ENCODE assay signal across 11 mouse cellular contexts in genomic region chr7:98887811-98888261, GRCm38 (mm10). TPM values are rescaled to one million over a fixed set of nuclear protein-coding genes. Genes with fewer than 3 reads are reported as not detected.
DNase-seq lines count a peak whose midpoint lies in the region; ATAC-seq lines count a peak whose summit lies in the region.
"Had no signal": no experiment of that assay in that cellular context is flagged by ENCODE, and none has a peak within 500 bp of the region (broad histone marks: within the 10 kb centered on the region; RNA-seq: fewer than 3 reads in every experiment).

No protein-coding gene starts in this region.

- H3K4me3 ChIP-seq in kidney, embryonic 14.5 days (ENCODE audit: low read length): no peak overlapping the region
- H3K4me3 ChIP-seq in neural tube, embryonic 15.5 days (replicated peaks): no peak overlapping the region
- H3K4me3 ChIP-seq: embryonic facial prominence, embryonic 15.5 days; left cerebral cortex, adult 2 months had no signal

- DNase-seq in layer of hippocampus, postnatal 10 days (ENCODE audit: low spot score in 2 of 2): peak; percentile 44 to 51
- no peak for DNase-seq in layer of hippocampus, adult 9-10 months (ENCODE audit: low spot score)
- DNase-seq in cerebellum, postnatal 14 days: peak; percentile 82 to 88
- no peak for DNase-seq in heart, adult 9 months (ENCODE audit: low spot score in 2 of 2)
- no peak for DNase-seq in lung, postnatal 14 days
- DNase-seq in right cerebral cortex, postnatal 14 days: no peak

- peak overlapping the region; percentile 13; the same call in 1 of the 2 replicates for H3K4me2 ChIP-seq in kidney, embryonic 14.5 days (replicated peaks; ENCODE audit: low read depth, low read length)
- H3K4me2 ChIP-seq in neural tube, embryonic 15.5 days: no peak overlapping the region
- H3K4me2 ChIP-seq: embryonic facial prominence, embryonic 15.5 days had no signal

- no peaks in the 10 kb centered on the region for H3K36me3 ChIP-seq in kidney, embryonic 14.5 days (ENCODE audit: control insufficient read depth, insufficient read depth, low read length)
- no peaks in the 10 kb centered on the region for H3K36me3 ChIP-seq in neural tube, embryonic 15.5 days

- 26% methylated on average over 22 of the region's 22 CpGs for WGBS in kidney, embryonic 14.5 days
- 39% methylated on average over 22 of the region's 22 CpGs for WGBS in neural tube, embryonic 15.5 days

- H3K27me3 ChIP-seq in kidney, embryonic 14.5 days (ENCODE audit: control insufficient read depth, insufficient read depth, low read length): no peaks in the 10 kb centered on the region
- no peaks in the 10 kb centered on the region; the same call in 1 of the 2 replicates for H3K27me3 ChIP-seq in neural tube, embryonic 15.5 days (replicated peaks)
- H3K27me3 ChIP-seq: embryonic facial prominence, embryonic 15.5 days had no signal

- ATAC-seq in kidney, embryonic 14.5 days (ENCODE audit: low FRiP score, low TSS enrichment): peak; percentile 75
- ATAC-seq in neural tube, embryonic 15.5 days (ENCODE audit: low FRiP score): 0 out of 2 replicates have a peak, but pooled peaks have one; percentile 30

- no peak overlapping the region for H3K9ac ChIP-seq in kidney, embryonic 14.5 days (ENCODE audit: low read depth, low read length)
- H3K9ac ChIP-seq in neural tube, embryonic 15.5 days (replicated peaks): no peak overlapping the region
- H3K9ac ChIP-seq: embryonic facial prominence, embryonic 15.5 days had no signal

- H3K27ac ChIP-seq in kidney, embryonic 14.5 days (ENCODE audit: low read depth, low read length): no peak overlapping the region
- H3K27ac ChIP-seq in neural tube, embryonic 15.5 days (replicated peaks): peak overlapping the region; percentile 51; the same call in 1 of the 2 replicates
- H3K27ac ChIP-seq: embryonic facial prominence, embryonic 15.5 days; left cerebral cortex, adult 2 months had no signal

- H3K4me1 ChIP-seq in kidney, embryonic 14.5 days (ENCODE audit: control insufficient read depth, insufficient read depth, low read length): peaks cover 29% of the 10 kb centered on the region
- peaks cover 34% of the 10 kb centered on the region for H3K4me1 ChIP-seq in neural tube, embryonic 15.5 days

- H3K9me3 ChIP-seq in kidney, embryonic 14.5 days (ENCODE audit: control insufficient read depth, low read length): no peaks in the 10 kb centered on the region
- no peaks in the 10 kb centered on the region for H3K9me3 ChIP-seq in neural tube, embryonic 15.5 days (replicated peaks)
- H3K9me3 ChIP-seq: embryonic facial prominence, embryonic 15.5 days; G1E had no signal

RNA-seq across cellular contexts. Expression of gene Wnt11, which starts 52.9 kb away (rescaled TPM):
- 1 to 10 TPM; 3.2 TPM for total RNA-seq in layer of hippocampus, postnatal 10 days (2021)
- polyA plus RNA-seq in kidney, embryonic 14.5 days (2014; fragmentation: Nextera tagmentation; extraction: Ambion mirVana): 41.6 and 45.3 TPM in 2 replicates
- 1.9 and 2.5 TPM in 2 replicates for polyA plus RNA-seq in neural tube, embryonic 15.5 days (2015; fragmentation: Nextera tagmentation; extraction: Ambion mirVana)
- total RNA-seq: G1E had no signal
- polyA plus RNA-seq: G1E had no signal

Comparison
In these comparisons a context has a peak if more than half of its experiments do, and no peak if none do; other contexts are left out.
1. DNase-seq: peak in layer of hippocampus, postnatal 10 days (2 of 2) and cerebellum, postnatal 14 days (2 of 2); none in layer of hippocampus, adult 9-10 months (single experiment), heart, adult 9 months (0 of 2), lung, postnatal 14 days (single experiment) and right cerebral cortex, postnatal 14 days (single experiment).
2. RNA of gene Wnt11, which starts 52.9 kb away (polyA plus RNA-seq): 41.6 to 45.3 TPM in kidney, embryonic 14.5 days; 1.9 to 2.5 TPM in neural tube, embryonic 15.5 days; every median in the first group is over 10 times any median in the second.